Mouse (Mus musculus) stomach, postnatal 0 days (tissue): Measurements from ENCODE around the gene Tcte2.

Source experiments
- CTCF ChIP-seq: IDR thresholded peaks from 2 replicates; pipeline ENCODE4 v1.5.1; 2016; ENCODE audit warnings: antibody characterized with exemption, low read depth, mild to moderate bottlenecking, moderate library complexity
- EP300 ChIP-seq: optimal IDR thresholded peaks from 2 replicates; pipeline ENCODE3; 2016; ENCODE audit warnings: antibody characterized with exemption

GRCm38 (mm10) chr17:13665731-13666130 is 95.9 kb downstream of the Tcte2 start:
- TF ChIP-seq CTCF (no peak), EP300 (no peak)
